Mouse (Mus musculus): ENCODE measurements at regions not wholly inside any gene's neighbourhood (a gene's known extent, or its start where the extent isn't known, plus 50 kb on each side); places are given as distances from the start of the nearest gene placed in this dataset.

DNA sequence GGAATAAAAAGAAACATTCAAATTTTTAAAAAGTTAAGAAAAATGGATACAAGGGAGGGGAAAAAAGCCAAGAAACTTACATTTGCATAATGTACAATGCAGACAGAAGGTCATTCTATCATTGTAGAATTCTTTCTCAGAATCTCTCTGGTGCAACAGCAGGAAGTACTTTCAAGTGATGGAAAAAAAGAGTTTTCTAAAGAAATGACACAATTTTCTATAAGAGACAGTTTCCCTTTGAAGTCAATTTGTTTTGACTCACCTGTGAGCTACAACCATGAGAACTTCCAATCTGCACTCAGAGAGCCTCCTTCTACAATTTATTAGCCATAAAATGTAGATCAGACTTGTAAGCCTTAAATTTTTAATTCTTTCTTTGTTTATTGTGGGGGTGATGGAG lies 181.6 kb upstream of the Trib2 start:
- TF ChIP-seq CTCF (conservative IDR thresholded peaks at IDR 0.05; ENCODE audit: low read length) = no peak
- TF ChIP-seq NANOG (IDR thresholded peaks at IDR 0.05; ENCODE audit: borderline replicate concordance, low read length) = no peak
